Mouse (Mus musculus) liver (tissue): ENCODE results near the gene Kctd2.
"Not testable (repeated sequence)": the region's sequence is repeated elsewhere in the genome, so short reads cannot be mapped to it uniquely, and the experiment has no call there.

Experiments used
- DNase-seq: peaks from one replicate; pipeline ENCODE4 v3.0.0-alpha.2; 2020; ENCODE audit warnings: mixed read lengths

Kctd2 gene

DNA sequence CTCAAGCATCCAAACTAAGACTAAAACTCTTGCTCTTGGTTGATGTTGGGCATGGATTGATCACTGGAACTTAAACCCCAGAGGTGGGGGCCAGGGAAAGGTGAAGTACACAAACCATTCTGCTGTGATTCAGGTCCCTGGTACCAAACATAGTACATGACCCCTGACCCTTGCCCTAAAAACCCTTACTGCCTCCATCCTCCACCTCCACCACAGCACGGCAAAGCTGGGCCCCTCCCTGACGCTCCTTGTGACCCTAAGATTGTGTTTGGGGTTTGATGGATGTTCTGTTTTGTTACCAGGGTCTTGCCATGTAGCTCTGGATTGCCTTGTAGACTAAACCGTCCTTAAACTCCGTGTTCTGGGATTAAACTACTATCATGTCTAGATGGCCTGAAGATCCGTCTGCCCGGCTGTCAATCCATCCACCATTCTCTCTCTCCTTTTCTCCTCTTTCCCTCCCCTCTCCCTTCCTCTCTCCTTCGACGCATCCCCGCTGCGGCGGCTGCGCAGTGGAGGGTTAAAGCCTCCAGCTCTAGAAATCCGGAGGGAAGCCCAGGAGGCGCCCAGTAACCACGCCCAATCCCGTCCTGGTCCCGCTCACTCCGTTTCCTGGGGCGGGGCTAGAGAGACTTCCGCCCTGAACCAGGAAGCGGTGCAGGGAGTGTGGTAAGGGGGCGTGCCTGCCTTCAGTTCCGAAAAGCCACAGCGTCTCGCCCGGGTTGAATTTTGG lies 55.3 kb downstream of the Kctd2 start, which contains the start of gene Armc7:
Gene Armc7, plus strand, starts transcription at position 643 of the 733 bp plus-strand sequence.
- peak; percentile 95 for DNase-seq

- DNase-seq: no peak
Measured at GRCm38 (mm10) chr11:115475758-115476237, 55.9 kb downstream of the Kctd2 start.

DNA sequence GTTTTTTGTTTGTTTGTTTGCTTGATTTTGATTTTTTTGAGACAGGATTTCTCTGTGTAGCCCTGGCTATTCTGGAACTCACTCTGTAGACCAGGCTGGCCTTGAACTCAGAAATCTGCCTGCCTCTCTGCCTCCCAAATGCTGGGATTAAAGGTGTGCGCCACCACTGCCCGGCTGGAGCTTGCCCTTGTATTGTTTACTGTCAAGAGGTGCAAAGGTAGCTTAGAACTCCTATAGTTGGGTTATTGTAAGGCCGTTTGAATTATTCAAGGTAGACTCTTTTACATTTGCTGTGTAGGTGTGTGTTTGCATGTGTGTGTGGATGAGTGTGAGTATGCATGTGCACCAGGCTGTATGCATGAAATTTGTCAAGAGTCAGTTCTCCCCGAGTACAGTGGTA lies 56.7 kb downstream of the Kctd2 start:
- not testable (repeated sequence) for DNase-seq

DNA sequence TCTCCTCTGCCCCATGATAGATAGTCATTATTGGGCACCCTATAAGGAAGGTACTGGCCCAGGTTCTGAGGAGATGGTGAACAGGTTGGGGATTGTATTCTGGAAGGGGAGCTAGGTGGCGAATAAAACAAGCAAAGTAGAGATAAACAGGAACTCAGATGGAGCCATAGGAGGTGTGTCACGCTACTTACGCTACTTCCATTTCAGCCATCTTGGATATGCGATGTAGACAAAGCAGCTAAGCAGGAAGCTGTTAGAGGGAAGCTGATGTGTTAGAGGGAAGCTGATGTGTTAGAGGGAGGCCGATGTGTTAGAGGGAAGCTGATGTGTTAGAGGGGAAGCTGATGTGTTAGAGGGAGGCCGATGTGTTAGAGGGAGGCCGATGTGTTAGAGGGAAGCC lies 57.5 kb downstream of the Kctd2 start:
- not testable (repeated sequence) for DNase-seq

DNA sequence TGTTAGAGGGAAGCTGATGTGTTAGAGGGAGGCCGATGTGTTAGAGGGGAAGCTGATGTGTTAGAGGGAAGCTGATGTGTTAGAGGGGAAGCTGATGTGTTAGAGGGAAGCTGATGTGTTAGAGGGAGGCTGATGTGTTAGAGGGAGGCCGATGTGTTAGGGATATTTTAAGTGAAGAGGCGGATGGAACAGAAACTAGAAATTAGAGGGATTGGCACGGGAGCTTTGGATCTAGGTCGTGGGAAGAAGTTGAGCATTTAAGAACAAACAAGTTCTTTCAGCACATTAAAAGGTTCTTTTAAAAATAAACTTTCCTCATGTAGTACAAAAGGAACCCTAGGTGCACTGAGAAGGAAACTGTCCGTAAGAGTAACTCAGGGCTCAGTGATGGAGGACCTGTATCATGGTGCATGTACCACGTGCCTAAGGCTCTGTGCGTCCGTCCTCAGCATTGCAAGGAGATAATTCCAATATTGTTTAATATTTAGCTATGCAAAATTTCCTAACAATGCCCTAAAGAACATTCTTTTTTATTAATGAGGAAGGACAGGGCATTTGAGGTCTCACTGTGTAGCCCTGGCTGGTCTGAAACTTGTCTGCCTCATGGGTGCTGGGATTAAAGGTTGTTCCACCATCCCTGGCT lies 58.5 kb downstream of the Kctd2 start:
- no peak for DNase-seq
